Mouse (Mus musculus): ENCODE measurements around the gene Bnc2. TPM values are rescaled to one million over a fixed set of nuclear protein-coding genes. Genes with fewer than 3 reads are reported as not detected.

The Bnc2 gene
- not detected for polyA plus RNA-seq (2017; shearing (Covaris generic))

DNA sequence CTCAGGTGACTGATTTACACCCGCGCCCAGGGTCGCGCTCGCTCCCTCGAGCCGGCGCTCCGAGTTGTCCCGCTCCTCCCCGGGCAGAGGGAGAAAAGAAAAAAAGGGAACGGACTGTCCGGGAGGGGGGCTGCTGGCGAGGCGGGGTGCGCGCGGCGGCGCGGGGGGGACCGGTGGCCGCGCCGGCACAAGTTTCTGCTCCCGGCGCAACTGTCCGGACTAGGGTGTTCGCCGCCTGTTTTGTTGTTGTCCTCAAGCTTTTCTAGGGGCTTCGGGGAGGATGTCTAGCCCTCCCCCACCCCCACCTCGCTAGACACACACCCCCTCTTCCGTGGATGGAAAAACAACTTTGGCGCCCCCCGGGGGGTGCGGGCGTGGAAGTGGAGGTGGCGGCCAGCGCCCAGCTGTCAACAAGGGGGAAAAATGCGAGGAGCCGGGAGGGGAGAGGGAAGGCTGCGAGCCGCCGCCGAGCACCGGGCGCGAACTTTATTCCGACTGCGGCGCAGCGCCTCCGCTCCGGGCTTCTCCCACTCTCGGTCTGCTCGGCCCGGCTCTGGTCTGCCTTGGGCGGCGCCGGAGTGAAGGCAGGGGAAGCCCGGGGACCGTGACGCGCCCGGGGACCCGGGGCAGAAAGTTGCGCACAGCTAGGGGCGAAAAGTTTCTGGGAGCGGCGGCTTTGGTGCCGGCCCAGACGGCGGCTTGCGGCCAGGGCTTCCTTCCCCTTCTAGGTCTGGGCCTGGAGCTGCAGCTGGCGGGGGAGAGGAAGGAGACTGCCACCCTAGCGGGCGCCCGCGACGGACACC, at the start of gene Bnc2:
TSS of gene Bnc2 (minus strand) at position 105 of the 803 bp plus-strand sequence.
- no peak for ATAC-seq

DNA sequence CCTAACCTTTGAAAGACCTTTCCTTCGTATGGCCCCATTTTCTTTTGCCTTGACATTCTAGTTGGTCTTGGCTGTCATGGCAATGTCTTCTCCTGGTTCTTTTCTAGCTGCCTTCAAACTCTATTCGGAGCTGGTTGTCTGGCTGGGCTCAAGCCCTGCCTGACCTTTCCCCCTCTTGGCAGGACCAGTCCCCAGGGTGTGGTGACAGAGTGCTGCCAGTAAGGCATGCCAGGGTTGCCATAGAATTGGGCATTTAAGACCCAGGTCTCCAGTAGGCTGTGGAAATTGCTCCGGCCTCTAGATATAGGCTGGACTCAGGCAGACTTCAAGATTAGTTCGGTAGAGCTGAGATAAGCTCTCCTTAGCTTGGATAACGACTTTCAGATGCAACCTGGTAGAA, 32.9 kb upstream of the Bnc2 start:
- no peak for ATAC-seq

DNA sequence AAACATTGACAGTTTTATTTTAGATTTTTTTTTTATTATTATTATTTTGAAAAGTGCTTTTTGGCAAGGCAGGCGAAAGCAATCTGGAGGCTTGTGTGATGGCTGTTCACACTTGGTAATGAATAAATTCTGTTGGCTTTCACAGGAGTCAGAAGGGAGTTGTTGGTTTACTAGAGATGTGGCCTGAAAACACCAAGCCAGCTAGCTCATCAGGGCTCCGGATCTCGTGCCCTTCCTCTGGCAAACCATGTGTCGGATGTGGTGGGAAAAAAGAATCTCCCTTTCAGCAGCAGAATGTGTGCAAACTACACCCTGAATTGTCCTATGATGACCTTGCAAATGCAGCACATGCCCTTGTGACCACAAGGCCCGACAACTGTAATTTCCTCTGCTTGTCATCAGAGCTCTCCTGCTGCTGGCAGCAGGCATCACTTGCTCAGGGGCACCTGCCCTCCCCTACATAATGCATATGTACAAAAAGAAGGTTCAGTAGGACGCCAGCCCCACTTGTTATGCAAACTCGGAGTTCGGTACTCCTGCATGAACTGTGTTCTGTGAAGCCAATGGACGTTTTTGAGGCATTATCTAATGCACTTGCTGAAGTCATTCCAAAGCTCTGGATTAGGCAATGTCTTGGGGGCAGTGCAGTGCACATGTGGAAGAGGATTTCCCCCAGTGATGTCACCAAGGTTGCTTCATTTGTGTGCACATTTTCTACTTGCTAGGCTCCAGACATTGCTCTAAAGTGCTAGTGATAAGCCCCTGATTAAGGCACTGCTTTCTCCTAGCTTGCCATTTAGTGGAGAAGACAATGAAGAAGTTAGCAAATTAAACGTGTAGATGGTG, 10.7 kb upstream of the Bnc2 start:
- no peak for ATAC-seq

DNA sequence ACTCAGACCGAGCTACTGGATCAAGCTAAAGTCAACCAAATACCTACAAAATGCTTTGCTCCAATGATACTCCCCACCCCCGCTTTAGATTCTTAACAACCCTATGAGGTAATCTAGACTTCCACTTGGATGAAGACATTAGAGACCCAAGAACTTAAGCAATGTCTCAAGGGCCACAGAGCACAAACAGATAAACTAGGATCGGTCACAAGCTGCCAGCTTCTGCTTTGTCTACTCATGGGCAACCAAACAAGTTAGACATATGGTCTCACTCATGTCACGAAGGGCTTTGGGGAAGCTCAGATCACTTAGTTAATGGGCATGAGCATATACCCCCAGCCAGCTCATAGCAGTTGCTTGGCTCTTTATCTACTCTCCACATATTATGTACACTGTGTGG, 9.9 kb upstream of the Bnc2 start:
- no peak for ATAC-seq

DNA sequence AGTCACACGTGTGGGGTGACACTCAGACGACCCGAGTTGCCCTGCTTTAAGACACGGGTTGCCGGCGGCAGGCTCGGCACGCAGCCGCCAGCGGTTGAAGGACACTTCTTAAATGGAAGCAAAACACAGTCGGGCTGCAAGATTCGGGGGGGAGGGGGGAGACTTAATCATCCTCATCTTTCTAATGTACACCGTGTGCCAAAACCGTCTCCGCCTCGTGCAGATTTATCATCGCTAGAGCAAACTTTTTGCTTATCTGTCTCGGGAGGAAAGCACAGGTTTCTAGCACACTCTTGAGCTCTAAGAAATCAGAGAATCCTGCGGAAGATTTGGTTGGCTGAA, 870 bp upstream of the Bnc2 start:
- no peak for ATAC-seq

DNA sequence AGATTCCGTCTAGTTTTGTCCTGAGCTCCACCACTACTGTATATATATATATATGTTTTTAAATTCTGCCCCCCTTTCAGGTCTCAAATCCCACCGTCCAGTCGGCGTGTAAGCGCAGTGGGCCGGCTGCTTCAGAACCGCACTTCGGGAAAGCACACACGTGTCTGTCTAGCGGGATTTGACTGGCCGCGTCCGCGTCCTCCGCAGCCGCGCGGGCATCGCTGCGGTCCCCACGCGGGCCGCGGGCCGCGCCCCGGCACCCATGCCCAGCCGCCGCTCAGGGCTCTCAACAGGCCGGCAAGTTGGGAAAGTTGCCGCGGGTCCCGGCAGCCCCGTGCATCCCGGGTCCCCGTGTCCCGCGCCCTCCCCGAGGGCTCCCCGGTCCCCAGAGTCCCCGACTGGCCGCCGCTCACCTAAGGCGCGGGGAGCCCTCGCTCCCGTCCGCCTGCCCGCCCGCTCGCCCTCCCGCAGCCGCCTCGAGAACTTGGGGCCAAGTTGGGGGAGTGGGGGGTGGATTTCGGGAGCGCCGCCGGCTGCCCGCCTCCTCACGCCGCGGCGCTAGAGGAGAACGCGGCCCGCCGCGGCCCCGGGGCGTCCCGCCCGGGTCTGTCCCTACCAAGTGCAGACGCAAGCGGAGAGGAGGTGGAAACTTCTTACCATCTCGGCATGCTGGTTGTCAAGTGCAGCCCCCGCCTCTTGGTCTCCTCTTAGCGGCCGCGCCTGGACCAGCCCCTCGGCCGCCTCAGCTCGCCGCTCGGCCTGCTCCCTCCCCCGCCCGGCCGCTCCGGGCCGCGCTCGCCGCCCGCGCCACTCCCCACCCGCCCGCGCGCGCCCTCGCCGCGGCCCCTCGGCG, 531 bp downstream of the Bnc2 start:
- ATAC-seq, result no peak

DNA sequence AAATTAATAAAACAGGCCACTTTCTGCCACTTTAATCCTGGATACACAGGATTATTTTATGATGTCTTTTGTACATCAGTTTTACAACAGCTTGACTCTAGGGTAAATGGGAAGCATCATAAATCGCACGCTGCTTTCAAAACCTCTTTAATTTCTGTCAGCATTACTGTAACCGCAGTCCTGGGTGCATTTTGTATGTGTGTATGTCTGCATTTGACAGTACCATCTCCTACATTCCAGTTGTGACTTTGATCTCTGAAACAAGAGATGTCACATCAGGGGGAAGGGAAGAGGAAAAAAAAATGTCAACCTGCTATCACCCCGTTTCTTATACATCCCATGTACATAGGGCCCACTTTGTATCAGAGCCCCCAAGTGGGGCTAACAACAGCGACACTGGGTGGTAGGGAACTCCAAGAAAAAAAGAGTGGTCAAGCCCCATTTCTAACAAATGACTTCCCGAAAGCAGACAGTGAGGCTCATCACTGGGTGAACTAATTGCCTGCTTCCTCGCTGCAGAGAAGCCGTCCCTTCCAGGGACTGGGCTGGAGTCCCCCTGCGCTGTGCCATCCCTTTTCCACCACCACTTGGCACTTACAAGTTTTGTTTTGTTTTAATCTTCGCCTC, 1.3 kb downstream of the Bnc2 start:
- ATAC-seq, result no peak

DNA sequence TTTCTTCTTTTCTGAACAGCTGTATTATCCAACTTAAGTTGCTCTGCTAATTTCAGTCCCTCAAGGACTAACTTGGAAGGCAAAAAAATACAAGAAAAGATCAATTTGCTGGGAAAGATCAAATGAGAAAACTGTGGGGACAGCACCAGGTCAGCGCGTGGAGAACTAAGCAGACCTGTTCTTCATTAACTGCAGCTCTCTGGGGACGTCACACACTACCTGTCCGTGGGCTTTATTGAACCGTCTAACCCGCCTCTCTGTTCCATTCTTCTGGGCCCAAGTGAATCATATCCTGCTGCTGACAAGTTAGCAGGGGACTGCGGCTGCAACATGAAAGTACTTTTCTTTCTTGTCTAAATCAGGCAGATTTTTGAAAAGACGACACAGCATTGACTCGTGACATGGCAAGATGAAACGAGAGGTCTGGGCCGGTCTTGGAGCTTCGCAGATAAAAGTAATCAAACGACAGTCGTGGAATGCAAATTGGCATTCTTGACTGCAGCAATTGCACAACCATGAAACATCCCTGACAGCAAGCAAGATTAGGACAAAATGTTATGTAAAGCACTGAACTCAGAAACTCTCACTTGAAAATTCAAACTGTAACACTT, 2.8 kb downstream of the Bnc2 start:
- ATAC-seq, result no peak

DNA sequence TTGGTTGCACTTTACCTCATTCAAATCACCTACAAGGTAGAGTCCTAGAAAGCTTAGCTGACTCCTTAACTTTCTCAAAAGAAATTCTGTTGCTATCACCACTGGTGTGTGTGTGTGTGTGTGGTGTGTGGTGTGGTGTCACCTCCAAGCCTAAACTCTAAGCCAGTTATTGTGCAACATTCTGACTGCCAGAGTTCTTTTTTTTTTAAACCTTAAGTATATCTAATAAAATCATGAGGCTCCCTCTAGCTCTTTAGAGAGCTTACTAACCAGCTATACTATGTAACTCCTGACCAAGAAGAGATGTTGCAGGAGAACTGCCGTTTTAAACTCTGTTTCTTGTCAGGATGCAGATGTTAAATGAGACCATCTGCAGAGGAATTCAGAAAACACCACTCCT, 4.1 kb downstream of the Bnc2 start:
- ATAC-seq, result no peak

DNA sequence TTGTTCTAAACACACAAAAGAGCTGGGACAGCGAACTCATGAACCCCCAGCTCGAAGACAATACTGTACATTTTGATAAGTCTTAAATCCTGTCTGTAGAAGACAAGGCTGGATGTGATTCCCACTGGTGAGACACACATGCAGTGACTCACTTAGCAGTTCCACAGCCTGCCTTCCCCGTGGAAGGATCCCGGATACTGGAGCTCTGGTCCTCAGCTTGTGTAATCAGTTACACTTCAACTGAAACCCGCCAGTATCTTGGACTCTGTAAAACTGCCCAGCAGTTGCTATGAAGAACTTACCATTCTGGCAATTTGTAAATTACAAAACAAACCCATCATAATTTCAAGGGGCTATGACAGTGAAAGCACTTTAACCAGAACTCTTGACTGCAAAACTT, 5.4 kb downstream of the Bnc2 start:
- ATAC-seq, result no peak

DNA sequence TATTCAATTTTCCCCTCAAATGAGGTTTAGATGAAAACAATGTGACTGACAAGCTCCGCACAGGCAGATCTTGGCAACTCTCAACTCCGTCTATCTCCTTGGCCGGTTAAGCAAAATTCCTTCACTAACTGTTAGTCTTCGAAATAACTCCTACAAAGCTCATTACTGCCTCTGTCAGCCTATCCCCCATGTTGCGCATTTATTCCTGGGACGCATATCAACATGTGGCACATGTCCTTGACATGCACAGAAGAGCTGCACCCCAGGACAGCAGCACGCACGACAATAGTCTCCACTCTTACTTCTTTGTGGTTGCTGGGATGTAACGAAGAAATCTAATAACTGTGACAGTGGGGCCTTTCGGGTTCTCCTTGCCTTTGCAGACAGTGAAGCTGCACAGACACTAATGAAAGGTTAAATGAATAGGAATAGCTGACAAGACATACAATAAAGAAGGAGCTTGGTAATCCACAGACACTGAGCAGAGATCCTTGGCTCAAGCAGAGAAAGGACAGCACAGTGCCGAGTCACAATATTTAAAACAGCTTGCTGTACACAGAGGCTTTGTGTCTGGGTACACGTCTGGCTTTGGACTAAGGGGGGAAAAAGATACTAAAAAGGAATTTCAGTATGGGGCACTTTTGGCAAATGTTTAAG, 6.0 kb downstream of the Bnc2 start:
- ATAC-seq, result no peak

DNA sequence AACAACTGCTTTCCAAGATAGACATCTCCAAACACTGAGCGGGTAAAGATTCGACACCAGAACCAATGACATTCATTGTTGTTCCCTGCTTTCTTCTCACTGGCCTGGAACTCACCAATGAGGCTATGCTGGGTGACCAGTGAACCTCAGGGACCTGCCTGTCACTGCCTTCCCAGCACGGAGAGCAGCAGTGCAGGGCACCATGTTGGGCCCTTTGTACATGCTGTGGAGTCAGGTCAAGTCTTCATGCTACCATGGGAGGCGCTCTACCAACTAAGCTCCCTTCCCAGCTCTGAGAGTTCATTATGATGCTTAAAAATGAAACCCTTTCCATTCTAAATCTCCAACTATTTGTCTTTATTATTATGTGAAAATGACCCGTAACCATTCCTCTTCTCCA, 6.8 kb downstream of the Bnc2 start:
- no peak for ATAC-seq

DNA sequence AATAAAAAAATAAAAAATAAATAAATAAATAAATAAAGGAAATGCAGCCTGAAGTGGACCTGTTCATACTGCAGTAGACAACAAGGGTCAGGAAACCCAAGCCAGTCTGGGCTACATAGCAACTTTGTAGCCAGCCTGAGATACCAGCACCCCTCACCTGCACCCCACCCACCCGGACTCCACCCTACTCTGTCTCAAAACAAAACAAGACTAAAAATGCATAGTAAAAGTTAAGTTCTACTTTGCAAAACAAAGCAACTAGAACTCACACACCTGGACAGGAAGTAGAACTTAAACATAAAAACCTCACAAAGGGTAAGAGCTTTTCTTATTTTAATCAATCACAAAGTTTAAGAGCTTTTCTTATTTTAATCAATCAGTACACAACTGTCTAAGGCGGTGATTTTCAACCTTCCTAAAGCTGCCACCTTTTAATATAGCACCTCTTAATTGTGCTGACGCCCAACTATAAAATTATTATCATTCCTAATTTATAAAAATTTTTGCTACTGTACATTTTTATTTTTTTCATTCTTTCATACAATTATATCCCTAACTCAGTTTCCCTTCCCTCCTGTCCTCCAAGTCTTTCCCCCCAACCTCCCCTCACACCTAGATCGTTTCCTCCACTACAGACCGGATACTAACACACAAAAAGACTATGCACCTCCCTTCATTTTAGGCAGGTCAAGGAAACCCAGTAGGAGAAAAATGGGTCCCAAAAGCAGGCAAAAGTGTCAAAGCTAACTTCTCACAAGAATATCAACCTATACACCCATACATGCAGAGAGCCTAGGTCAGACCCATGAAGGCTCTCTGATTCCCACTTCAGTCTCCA, 12.6 kb downstream of the Bnc2 start:
- no peak for ATAC-seq

DNA sequence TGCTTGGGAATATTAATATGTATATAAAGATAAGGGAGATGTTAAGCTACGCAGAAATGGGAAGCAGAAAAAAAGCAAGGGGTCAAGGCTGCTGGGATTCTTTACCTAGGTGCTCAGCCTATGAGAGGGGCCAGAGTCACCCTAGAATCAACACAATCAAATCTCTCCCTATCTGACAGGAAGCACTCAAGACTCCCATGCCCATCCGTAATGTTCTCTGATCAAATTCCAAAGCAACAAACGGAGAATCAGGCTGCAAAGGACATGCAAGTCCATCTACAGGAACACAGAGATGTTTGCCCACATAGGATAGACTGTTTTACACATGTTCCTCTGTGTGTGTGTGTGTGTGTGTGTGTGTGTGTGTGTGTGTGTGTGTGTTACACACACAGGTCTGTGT, 13.7 kb downstream of the Bnc2 start:
- no peak for ATAC-seq

DNA sequence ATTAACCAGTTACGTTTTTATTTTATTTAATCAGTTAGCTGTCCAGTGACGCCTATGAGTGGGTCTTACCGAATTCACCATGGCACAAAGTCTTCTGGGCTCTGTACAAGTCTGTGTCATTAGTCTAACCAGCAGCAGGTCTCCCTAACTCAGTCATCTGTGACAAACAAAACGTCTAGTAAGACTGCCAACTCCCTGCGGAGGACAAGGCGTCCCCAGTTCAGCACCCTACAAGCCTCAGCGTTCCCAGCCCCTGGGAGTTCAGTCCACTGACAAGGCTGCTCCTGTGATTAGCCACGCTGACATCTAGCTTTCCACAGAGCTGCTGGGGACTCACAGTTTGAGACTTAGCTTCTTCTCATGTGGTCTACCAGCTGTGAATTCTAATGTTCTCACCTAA, 23.3 kb downstream of the Bnc2 start:
- no peak for ATAC-seq

DNA sequence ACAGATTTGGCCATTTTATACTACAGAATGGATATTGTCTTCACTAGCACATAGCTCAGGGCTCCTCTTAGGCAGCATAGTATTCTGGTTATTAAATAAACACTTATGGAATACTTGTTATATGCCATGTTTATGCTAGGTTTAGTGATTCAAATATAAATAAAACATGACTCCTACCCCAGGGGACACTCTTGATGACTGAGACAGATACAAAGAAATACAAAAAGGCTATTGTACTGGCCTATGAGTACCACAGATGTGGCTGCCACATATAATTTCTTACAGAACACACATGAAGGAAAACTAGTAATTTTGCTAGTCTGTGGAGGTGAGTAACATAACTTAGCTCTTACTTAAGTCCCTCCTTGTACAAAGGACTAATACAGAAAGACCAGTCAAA, 28.5 kb downstream of the Bnc2 start:
- no peak for ATAC-seq

DNA sequence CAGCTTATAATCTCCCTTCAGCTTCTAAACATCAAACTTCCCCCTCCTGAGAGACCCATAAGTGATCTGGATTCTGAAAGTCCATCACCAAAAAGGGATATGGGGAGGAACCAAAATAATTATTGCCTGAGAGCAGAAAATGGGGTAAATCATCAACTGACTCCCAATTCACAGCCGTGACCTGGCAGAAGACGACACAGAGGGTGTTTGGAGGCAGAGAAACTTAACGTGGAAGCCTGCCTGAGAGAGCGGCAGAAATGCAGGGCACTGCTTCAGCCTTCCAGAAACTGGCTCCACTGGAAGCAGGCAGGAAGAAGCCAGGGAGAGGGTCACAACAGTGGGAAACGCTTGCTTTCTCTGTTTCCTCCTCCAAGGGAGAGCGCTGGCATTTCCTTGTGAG, 35.9 kb downstream of the Bnc2 start:
- no peak for ATAC-seq

DNA sequence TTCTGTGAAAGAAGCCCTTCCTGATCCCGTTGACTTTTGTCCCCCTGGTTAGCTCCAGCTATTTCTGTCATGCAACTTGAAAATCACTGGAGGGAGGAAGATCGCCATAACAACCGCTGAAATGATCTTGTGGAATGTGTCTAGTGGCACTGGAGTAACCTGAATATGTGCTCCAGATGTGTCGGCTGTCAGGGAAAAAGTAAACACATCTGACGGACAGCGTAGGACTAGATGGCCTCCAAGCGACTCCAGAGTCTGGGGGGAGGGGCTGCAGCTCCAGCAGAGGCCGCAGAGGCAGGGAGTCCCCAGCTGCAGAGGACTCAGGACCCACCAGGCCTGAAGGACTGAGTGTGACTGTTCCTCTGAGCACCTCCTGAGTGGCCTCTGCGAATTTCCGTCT, 37.4 kb downstream of the Bnc2 start:
- no peak for ATAC-seq

DNA sequence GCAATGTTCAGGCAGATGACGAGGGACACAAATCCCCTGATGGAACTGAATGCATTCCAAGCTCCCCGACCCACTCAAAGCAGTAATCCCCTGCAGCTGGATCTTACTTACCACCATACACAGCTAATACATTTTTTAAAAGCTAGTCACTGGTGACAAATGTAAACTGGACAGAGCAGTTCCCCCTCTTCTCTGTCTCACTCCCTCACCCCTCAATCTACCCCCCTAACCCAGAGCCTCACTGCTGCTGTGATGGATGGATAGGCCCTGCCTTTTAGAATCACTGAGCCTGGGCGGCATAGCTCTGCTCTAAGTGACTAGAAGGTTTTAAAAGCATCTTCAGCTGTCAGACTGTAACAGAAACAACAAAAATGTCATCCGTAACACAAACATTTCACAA, 40.3 kb downstream of the Bnc2 start:
- no peak for ATAC-seq

DNA sequence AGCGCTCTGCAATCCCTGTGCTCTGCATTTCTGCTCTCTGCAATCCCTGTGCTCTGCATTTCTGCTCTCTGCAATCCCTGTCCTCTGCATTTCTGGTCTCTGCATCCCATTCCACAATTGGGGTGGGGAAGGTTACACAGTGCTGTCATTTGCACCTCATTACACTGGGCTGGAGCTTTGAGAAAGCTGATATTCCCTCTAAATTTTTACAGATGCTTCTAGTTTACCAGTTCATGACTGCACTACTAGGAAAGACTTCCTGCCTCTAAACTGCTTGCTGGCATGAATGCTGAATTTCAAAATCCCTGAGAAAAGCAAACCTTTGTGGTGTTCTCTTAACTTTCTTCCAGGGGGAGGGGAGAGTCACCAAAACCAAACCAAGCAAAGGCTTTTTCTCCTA, 41.1 kb downstream of the Bnc2 start:
- ATAC-seq, result no peak
